Mouse (Mus musculus): ENCODE data around the gene Ppef2.

The Ppef2 gene

DNA sequence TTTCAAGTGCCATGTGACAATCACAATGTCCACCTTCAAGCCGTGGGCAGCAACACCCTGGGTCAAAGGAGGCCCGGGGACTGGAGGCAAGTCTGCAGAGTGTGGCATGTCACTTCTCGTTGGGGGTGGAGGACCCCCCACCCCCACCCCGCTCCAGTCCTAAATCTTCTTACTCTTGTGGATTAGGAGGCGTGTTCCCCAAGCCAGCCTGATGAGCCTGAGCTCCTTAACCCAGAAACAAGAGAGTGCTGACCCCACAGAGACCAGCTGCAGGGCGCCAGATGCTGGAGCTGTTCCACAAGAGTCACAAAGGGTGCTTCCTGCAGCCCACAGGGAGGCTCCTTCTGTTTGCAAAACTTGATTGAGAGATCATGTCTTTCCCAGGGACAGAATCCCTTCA is at the start of gene Ppef2:
TSS of gene Ppef2 (minus strand) at position 61 of the 400 bp plus-strand sequence.
- DNase-seq: no peak

DNA sequence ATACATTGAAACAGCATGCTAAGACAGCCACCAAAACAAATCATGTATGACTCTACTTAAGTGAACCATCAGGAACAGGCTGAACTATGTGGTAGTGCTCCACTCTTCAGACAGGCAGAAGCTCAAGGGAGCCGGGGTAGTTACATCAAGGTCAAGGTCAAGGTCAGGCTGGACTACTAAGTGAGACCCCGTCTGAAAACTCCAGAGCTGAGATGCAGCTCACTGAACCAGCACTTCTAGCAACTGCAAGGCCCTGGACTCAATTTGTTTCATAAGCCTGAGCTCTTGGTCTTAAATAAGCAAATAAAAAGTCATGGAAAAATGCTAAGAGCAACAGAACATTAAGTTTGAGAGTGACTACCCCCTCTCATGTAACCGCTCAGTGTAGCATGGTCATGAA is 48.2 kb upstream of the Ppef2 start:
- no peak for DNase-seq

DNA sequence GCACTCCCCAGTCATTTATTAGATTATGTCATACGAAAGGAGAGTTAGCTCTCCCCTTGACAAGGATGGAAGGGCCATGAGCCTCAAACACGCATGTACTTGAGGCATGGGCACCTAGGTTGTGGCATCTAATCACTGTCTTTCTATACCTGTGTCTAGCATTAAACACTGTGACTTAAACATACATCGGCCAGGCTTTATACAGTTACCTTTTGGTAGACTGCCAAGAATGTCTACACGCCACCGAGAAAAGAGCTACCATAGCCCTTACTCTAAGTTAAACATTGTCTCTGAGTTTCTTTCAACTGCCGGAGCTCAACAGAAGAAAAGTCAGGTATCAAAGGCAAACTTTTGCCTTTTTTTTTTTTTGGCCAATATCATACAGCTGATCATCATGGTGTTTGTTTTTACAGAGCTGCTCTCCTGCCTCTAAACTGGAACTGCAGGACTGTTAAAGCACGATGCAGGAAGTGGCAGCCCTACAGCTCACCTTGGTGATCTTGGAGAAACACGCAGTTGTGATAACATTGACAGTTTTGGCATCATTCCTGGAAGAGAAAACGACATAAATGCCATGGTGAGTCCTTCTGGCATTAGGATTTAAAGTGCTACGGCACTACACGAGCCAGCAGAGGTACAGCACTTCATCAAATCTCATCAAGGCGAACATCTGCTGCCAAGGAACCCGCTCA is 46.2 kb upstream of the Ppef2 start:
- no peak for DNase-seq

DNA sequence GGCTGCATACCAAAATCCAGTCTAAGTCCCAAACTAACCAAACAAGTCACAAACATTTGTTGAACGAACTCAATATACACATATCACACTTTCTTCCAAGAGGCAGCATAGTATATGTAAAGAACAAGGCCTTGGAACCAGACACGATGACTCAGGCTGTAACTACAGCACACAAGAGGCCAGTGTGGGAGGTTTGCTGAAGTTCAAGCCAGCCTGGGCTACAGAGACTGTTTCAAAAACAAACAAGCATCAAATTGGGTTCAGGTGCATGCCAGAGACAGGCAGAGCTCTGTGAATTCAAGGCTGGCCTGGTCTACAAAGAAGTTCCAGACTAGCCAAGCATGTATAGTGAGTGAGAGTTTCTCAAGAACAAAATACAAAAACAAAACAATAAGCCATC is 38.4 kb upstream of the Ppef2 start:
- DNase-seq: no peak

DNA sequence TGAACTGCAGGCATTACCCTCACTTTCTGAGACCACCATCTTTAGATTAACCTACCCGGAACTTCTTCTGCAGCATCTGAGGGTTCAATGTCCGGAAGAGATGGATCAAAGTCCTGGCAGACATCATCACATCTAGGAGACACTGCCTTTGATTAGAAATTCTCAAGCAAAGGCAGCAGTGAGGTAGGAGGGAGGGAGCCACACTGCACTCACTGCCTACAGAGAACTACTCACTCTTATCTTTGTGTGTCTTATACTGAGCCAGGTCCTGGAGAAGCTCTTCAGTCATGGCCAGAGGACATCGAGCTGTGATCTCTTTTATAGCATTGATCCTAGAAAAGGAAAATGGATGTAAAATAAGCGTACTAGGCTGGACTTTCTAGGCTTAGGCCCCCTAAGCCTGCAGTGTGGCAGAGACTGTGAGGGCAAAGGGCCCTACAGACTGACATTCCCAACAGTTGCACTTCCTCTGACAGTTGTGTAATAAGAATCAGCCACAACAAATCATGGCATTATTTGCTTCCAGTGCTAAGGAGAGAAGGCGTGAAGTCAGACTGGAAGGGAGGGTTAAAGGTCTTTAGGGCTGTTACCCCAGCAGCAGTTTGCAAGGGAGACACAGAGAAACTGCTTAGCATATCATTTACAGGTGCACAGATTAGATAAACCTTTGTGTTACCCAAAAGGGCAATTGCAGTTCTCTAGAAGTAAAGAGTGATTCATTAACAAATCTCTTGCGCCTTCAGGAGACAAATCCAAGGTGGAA is 35.8 kb upstream of the Ppef2 start:
- DNase-seq: no peak

DNA sequence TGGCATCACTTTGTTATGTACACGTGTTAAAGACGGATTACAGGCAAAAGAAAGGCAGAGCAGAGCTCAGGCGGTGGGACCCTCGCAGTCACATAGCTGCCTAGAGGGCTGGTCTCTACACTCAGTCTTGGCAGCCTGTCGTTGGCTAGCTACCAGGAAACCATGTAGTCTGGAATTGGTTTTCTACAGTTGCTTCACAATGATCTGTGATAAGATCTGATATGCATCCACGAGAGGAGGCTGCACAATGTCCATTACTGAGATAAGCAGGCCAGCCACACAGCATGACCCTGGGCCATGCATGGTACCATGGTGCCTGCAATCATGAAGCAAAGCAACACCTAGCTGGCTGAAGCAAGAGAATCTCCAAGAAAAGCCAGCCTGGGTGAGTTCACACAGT is 31.8 kb upstream of the Ppef2 start:
- DNase-seq: no peak

DNA sequence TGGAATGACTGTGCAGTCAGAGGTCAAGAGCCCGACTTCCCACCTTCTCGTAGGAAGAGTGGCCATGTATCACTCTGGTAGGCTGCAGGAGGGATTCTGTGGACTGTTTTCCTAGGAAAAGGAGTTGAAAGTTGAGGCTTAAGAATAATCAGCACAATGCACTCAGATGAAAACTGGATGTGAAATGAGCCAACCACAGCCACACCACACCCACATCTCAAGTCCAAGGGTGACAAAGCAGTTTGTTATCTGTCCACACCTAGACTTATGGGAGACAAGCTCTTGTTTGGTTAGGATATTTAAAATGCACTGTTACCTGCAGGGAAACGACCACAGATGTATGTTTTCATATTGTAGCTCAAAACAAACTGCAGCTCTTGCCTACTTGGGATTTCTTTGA is 27.0 kb upstream of the Ppef2 start:
- no peak for DNase-seq

DNA sequence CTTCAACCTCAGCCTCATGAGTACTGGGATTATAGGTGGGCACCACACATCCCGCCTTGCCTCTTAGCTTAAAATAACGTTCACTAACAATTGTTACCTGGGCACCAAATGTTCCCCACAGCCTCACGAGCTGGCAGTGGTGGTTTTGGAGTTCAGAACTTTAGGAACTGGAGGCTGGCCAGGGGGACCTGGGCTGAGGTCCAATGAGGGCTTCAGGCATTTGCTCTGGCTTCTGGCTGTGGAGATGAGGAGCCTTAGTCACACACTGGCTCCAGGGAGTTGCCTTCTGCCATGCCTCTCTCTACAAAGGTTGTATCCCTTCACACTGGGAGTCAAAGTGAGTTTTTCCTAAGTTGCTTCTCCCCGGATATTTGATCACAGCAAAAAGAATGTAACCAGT is 26.5 kb upstream of the Ppef2 start:
- DNase-seq: no peak

DNA sequence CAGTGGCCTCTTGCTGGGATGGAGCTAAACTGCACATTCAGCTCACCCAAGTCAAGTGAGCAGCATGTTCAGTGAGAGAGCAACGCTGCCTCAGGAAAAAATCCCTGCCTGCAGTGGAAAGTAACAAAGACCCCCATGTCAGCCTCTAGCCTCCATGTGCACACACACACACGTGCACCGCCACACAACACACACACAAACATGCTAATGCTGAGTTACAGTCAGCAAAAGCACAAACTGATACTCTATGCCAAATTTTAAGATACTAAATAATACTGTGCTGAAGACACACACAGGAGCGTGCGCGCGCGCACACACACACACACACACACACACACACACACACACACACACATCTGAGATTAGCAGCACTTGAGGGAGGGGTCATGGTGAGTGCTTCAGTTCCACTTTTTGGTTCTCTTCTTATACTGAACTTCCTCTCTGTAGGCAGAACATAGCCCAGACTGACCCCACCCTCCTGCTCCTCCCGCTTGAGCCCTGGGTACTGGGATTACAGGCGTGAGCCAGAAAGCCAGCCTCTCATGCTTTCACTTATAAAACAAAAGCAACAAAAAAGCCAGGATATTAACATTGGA is 23.0 kb upstream of the Ppef2 start:
- no peak for DNase-seq

DNA sequence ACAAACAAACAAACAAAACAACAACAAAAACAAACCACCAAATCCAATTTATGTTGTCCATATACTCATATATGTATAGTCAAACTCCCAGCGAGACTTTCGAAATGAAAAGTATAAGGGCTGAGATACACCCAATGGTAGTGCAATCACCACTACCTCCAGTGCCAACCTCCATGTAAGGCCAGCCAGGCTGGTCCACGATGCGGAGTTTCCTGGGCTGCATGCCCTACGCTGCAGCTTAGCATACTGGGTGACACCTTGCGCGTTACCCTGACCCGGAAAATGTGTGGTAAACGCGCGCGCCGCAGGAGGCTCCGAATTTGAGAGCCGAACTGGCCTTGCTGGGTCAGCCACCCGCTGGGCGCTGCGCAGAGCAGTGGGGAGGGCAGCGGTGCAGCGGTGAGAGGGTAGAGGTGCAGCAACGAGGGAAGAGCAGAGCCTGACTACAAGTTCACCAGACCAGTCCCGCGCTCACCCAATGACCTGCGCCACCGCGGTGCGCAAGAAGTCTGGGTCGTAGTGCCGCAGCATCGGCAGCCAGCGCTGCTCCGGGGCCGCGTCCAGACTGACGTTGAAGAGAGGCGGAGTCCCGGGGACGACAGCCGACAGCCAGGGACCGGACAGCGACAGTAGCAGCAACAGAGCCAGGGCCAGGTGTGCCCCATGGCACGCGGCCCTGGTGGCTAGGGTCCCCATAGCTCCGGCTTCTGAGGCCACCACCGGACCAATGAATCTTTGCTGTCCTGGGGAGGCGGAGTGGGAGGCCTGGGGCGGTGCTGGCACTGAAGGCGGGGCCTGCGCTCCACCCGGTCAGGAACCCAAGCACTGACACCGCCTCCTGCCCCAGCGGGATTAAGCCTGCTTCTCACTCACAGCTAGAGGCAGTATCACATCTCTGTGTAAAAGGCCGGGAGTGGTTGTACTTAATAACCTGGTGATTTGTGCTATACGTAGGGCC is 21.6 kb upstream of the Ppef2 start, which contains the start of gene Naaa:
TSS of gene Naaa (minus strand) at position 734 of the 958 bp plus-strand sequence.
- DNase-seq: peak; percentile 90

DNA sequence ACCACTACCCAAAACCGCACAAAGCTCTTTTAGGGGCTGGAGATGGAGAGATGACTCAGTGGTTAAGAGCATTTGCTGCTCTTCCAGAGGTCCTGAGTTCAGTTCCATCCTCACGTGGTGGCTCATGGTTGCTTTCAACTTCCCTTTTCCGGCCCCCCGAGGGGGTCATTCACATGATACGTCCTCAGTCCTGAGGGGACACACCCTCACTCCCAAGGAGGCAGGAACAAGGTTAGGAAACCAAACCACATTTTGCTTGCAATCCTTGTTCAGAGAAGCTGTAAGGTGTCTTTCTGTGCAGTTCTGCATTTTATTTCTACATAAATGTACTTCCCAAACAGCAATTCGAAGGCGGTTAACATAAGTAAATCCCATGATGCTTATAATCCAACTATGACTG is 14.4 kb upstream of the Ppef2 start:
- no peak for DNase-seq

DNA sequence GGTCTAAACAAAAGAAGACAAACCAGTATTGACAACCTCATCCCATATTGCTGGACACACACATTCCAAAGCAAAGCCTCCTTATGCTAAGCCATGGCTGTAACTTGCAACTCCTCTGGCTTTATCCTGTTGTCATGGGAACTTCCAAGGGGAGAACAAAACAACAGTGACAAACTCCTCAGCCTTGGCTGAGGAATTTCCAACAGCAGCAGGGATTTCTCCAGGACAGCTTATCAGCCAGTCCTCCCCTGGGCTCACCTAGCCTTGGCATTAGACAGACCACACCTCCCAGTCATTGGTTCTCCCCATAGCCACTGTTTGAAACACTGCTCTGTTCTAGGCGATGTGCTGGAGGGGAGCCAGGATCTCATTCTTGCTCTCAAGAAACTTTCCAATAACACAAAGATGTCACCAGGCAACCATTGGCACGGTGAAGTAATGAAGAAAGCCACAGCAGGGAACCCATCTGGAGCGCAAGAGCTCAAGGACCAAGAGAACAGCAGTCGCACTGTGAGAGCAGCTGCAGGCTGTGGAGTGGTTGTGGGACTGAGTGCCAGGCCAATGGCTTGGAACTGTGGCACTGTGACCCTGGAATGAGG is 7.8 kb upstream of the Ppef2 start:
- DNase-seq: peak; percentile 79

DNA sequence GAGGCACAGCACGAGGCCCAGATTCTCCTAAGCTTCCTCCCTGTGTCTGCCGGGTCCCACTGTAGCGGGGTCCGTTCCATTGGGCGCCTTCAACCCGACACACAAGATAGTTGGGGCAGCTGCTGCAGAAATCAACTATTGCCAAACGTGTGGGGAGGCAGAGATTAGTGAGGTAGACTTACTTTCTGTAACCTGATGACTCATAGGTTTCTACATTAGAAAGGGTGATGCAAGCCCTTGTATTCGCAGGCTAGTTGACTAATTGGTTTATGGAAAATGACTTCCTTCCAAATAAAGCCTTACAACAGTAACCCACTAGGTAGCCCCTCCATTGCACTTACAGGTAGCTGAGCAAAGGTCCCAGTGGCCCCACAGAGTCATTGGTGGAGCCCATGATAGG is 6.6 kb upstream of the Ppef2 start:
- no peak for DNase-seq

DNA sequence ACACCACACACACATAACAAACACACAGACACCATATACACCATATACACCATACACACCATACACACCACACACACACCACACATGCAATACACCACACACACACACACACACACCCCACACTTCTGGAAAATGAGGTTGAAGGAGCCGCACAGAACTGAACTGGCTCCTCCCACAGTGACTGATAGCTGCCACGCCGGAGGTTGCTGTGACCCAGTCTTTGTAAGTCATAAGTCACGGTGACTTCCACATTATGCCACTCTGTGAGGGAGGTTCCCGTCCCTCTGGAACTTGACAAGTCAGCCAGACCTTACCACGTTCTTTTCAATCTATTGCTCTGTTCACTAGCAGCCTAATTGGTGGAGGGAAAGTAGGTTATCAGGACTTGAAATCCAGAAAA is 1.6 kb downstream of the Ppef2 start:
- DNase-seq: no peak

DNA sequence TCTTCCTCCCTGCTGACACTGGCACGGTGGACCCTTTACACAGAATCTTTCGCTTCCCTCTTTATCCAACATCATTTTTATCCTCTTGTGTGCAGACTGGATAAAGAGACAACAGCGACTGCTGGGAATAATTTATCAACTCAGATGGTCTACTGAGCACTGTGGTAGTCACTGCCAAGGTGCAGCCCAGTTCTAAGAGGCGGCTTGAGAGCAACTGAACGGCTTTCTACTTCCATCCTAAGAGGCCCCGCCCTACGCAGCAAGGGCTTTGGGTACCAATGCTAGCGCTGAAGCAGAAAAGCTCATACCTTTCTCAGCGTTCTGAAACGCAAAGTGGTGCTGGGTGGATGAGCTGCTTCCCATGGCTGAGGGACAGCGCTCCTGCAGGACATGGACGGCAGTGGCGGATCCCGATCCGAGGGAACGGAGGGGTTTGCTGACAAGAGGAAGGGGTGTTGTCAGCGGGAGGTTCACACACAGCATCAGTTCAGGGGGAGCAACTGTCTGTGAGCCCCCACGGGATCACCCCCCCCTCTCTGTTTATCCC is 3.2 kb downstream of the Ppef2 start:
- DNase-seq: peak; percentile 35

DNA sequence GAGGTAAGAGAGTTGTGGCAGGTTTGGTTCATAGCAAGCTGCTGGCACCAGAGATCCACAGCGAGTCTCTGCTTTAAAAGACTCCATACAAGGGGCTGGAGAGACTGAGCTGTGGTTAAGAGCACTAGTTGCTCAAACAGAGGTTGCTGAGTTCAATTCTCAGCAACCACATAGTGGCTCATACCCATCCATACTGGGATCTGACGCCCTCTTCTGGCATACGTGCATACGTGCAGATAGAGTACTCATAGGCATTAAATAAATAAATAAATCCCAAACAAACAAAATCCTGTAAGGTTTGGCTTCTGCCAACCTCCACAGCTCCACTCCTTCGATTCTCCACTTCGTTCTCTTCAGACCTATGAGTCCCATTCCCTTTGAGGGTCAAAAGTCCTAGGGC is 4.0 kb downstream of the Ppef2 start:
- no peak for DNase-seq

DNA sequence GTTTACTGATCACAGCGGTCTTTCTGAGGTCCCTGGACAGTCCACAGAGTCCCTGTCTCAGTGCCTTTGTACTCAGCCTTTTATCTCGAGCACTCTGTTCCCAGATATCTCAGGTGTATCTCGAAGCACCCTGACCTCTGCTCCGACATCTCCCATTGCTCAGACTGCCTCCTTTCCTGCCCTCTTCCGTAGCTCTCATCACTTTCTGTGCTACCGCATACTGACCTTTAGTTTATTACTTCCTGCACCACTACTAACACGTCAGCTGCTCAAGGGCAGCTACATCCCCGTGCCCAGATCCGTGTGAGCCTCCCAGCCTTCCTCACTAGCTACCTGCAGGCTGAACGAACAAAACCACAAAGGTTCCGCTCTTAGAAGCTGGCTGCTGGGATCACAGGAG is 7.5 kb downstream of the Ppef2 start:
- no peak for DNase-seq

DNA sequence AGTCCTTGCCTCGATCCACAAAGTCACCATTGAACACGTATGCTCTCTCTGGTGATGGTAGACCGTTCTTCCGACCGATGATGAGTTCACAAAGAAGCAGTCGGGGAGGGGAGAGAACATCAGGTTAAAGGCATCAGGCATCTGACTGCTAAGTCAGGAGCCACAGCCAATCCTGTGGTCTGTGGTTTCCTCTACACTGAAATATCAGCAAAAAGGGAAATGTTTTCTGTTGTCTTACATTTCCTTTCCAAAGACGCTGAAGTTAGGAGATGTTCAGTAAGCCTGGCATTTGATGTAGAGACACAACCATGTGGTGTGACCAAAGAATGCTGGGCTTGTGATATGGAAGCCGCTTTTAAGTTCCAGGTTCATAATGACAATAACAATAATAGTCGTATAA is 10.6 kb downstream of the Ppef2 start:
- no peak for DNase-seq

DNA sequence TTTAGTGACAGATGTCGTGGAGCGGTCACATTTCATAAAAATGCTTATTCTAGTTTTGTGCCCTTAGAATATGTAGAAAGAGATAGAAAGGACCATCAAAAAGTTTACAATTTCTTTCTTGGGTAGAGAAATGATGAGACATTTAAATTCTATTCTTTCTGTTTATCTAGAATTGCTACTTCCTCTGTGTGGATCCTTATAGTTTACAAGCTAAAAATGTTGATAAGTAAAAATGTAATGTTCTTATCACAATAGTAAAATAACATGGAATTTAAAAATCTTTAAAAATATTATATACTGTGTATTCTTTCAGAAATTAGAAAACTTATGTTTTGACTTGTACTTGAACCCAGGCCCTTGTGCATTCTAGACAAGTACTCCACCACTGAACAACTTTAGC is 11.2 kb downstream of the Ppef2 start:
- DNase-seq: no peak

DNA sequence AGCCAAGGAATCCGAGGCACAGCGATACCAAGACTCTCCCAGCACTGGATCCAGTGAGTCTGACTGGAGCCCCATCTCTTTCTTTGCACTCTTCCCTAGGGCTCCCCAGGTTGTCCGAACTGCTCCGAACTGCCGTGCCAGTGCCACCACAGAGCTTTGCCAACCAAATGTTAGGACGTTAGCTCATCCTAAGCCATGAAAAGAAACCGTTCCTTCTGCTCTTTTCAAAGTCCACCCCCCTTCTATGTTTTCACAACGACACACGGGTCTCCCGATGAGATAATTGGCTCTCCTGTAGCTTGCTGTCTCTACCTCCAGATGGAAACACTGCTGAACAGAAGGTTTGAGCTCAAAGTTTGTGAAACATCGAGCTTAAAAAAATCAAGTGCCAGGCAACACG is 15.3 kb downstream of the Ppef2 start:
- DNase-seq: no peak

DNA sequence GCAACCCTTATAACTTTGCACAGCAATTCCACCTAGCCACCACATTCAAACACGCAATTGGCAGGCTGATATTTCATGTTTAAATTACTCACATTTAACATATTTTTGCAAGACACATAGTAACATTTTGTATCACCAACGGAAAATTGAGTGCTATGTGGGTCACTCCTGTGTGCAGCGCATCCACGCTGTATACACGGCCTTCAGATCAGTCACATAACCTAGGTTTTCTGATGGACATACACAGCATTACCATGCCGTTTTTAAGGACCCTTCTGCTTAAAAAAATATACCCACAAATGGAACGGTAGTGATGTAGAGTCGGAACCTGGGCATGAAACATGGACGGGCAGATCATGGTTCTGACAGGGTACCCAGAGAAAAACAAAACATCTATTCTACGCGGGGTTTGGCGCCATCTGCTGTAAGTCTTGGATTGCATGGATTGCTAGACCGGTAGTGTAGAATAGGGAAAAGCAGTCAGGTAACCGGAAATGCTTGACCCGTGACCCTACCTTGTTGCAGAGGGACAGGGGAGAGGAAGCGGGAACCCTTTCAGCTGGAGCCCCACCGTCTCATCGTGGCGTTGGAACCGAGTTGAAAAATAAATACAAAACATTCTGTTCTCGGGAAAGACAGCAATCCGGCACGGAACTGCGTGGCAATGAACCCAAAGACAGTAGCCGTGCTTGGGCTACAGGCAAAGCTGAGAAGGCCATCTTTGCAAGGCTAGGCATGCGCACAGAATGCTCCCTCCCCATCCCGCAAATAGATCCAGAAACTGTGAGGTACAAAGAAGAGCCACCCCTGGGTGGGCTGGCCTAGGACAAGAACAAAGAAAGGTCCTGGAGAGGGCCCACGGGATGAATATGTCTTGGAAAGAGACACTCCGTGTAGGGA is 16.5 kb downstream of the Ppef2 start:
- peak; percentile 84 for DNase-seq

Data from right cerebral cortex, adult 18-20 months (tissue).